Mouse (Mus musculus) lung, postnatal 36 days (tissue): ENCODE results near the gene Rab29.
"Not testable (repeated sequence)": the region's sequence is repeated elsewhere in the genome, so short reads cannot be mapped to it uniquely, and the experiment has no call there.

Experiments used
- DNase-seq: peaks from one replicate; pipeline ENCODE4 v3.0.0; 2022; ENCODE audit warnings: mixed read lengths

Rab29 gene

DNA sequence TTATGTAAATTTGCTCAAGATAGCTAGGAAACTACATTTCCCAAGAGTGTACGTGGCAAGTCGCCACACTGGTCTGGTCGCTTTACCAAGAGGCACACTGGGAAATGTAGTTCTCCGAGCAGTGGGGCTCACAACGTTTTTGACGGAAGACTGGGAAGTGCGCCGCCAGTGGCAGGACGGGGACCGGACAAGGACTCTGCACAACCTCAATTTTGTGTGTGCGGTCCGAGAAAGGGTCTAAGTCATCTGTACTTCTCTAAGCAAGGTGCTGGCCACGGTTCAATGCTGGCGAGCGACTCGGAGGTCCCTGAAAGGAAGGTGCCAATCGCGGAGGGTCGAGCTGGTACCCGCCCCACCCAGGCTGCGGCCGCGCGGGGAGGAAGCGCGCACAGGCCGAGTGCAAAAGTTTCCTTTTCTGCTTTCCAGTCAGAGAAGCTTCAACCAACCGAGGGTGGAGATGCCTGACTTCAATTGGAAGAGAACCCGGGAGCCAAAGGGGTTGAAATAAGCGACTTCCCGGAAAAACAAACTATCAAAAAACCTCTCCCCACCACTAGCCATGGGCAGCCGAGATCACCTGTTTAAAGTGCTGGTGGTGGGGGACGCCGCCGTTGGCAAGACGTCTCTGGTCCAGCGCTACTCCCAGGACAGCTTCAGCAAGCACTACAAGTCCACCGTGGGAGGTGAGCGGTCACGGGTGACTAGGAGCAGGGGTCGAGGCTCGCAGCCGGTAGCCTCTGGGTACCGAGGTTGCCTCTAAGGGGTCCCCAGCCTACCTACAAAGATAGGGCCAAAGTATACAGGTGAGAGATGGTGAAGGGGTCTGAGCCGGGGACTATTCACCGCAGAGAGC, at the start of gene Rab29:
Rab29 (plus strand) TSS at position 132 of the 853 bp plus-strand sequence.
- peak; percentile 98 for DNase-seq

GRCm38 (mm10) chr1:131820353-131820752, 46.7 kb upstream of the Rab29 start:
- not testable (repeated sequence) for DNase-seq

DNA sequence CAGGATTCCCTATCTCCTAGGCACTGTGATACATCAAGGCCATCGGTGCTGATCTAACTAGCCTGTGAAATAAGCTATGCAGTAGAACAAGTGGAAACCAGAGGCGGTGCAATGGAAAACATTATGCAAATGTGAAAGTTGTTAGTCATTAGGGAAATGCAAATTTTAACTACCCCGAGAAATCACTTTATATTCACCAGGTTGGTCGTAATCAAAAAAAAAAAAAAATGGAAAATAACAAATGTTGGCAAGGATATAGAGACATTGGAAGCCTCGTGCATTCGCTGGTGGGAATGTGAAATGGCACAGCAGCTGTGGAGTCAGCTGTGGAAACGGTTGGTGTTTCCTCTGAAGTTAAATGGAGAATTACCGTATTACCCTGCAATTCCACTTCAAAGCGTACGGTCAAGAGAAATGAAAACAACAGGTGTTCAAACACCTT, 46.1 kb upstream of the Rab29 start:
- DNase-seq, result no peak

- no peak for DNase-seq
Observed at GRCm38 (mm10) chr1:131822292-131822691, 44.7 kb upstream of the Rab29 start.

DNA sequence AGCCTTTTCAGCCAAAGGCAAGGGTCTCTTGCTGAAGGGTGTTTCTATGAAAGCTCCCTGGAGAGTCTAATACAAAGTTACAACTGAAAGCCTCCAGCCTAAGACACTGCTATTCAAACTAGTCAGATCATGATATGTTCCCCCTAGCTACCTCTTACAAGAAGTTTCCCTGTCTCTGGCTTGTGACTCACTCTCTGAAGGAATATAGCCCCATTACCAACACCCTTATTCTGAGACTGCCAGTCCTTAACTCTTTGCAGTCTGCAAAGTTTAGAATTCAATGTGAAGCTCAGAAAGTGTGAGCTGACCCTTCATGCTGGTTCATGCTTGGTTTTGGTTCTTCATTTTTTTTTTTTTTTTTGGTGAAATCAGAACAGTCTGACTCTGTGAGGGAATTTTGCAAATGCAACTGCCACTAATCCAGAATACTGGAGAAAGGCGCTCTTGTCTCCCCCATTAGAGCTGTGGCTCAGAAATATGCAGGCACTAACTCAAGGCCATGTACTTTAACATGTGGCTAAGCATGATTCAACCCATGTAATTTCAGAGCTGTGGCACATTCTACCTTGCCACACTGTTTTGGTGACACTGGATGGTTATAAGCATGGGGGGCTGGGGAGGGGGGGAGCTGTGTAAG, 44.0 kb upstream of the Rab29 start:
- no peak for DNase-seq

GRCm38 (mm10) chr1:131823563-131823962, 43.5 kb upstream of the Rab29 start:
- DNase-seq, result no peak

- no peak for DNase-seq
Observed at GRCm38 (mm10) chr1:131824528-131825181, 42.4 kb upstream of the Rab29 start.

GRCm38 (mm10) chr1:131827207-131827786, 39.7 kb upstream of the Rab29 start, which contains the start of gene Slc41a1:
Gene Slc41a1 (plus strand): TSS chr1:131827493.
- no peak for DNase-seq

DNA sequence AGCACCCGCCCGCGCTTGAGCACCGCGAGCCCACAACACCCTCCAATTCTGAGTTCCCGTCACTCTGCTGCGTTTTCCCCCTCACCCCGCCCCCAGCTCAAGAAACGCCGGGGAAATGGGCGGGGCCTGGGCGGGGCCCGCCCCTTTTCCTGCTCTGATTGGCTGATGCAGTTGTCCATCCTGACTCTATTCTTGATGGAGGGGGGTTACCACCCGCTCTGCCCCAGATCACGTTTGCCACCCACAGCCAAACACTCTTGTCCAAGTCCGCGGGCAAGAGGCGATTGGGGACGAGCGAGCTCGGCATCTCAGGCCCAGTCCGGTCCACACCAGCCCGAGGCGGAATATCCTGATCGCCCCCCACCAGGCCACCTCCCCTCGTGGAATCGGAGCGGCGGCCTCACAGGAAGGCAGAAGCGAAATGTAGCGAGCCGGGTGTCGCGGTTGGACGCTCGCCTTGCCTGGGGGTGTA, 39.2 kb upstream of the Rab29 start:
- peak; percentile 95 for DNase-seq

DNA sequence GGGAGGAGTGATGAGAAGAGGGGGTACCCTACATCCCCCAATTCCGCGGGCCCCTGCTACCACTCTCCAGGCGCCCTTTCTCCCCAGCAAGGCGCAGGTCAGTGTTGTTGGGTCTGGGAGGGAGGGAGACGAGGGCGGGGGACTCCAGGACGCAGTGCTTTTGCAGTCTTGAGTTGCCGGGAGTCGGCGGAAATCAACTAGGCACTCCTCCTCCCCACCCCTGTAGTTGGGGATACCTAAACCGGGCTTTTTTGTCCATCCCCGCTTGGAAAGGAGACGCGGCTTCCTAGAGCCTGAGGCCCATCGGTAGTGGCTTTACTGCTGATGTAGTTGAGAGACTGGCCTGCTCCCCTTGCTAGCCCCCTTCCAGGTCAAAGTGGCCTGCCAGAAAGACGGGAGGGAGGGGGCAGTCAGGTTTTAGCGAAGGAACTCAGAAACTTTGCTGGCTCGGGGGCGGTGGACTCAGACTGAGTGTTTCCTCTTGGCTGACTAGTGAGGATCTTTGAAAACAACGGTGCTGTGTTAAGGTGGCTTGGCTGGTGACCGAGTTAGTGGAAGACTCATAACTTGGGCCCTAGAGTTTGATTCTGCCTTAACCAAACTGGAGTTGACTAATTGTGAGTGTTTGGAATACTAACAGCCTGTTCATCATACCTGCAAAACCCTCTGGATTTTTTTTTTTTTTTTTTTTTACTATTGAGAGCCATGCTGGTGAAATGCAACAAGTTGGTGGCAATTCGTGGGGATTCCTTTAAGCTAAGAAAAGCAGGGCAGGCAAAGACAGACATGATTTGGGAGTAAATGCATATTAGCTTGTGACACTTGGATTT, 38.5 kb upstream of the Rab29 start:
- peak; percentile 50 for DNase-seq

GRCm38 (mm10) chr1:131829279-131829678, 37.7 kb upstream of the Rab29 start:
- no peak for DNase-seq

GRCm38 (mm10) chr1:131830561-131830960, 36.5 kb upstream of the Rab29 start:
- DNase-seq, result no peak

DNA sequence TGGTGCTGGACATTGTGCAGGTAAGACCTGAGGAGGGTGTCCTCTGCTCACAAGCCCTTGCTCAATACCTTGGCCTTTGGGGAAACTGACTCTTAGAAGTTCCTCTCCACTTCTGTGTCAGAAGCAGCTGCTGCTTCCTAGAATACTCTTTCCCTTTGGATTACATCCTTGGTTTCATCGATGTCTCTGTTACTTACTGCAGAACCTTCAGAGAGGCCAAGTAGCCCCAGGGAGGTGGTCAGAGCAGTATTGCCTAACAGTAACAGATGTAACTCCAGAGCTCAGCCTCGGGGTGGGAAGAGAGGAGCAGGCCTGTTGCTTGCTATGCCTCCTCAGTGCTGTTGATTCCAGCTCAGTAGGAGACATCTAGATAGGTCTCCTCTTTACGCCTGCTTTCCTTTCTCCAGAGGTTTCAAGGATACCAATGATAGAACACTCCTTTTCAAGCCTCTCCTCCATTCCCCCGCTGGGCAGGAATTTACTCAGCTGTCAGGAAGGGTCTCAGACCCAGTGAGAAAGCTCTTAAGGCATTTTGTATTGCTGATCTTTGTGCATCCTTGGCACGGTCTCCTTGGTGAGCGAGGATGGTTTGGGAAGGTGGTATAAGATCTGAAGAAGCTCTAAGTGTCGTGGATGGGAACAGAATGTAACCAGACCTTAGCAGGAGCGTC, 35.9 kb upstream of the Rab29 start:
- DNase-seq, result no peak

DNA sequence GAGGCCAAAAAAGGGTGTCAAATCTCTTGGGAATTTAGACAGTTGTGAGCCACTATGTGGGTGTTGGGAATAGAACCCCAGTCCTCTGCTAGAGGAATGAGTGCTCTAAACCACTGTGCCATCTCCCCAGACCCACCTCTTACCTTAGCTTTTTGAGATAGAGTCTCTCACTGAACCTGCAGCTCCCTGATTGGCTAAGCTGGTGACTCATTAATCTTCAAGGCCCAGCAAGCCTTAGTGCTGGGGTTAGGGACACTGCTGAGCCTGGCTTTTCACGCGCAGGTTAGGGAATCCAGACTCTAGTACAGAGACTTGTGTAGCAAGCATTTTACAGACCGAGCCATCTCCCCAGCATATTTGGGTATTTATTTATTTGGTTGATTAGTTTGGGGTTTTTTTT, 30.0 kb upstream of the Rab29 start:
- no peak for DNase-seq

- no peak for DNase-seq
Observed at GRCm38 (mm10) chr1:131838542-131838941, 28.5 kb upstream of the Rab29 start.

- DNase-seq, result no peak
Observed at GRCm38 (mm10) chr1:131839279-131839678, 27.7 kb upstream of the Rab29 start.

GRCm38 (mm10) chr1:131842221-131842620, 24.8 kb upstream of the Rab29 start:
- no peak for DNase-seq

GRCm38 (mm10) chr1:131843758-131844157, 23.3 kb upstream of the Rab29 start:
- DNase-seq, result no peak

GRCm38 (mm10) chr1:131844883-131845282, 22.1 kb upstream of the Rab29 start:
- DNase-seq, result peak; percentile 19

GRCm38 (mm10) chr1:131846255-131846654, 20.8 kb upstream of the Rab29 start:
- DNase-seq, result peak; percentile 70

- DNase-seq, result no peak
Observed at GRCm38 (mm10) chr1:131861811-131862210, 5.2 kb upstream of the Rab29 start.

GRCm38 (mm10) chr1:131865596-131865995, 1.4 kb upstream of the Rab29 start:
- DNase-seq, result no peak
